22 mouse cellular contexts compared by ENCODE assay signal in genomic region chr8:111375192-111375591, GRCm38 (mm10). TPM values are rescaled to one million over a fixed set of nuclear protein-coding genes. Genes with fewer than 3 reads are reported as not detected.
DNase-seq lines count a peak whose midpoint lies in the region; ATAC-seq and TF ChIP-seq lines count a peak whose summit lies in the region.
"Had no signal": no experiment of that assay in that cellular context is flagged by ENCODE, and none has a peak within 500 bp of the region (broad histone marks: within the 10 kb centered on the region; RNA-seq: fewer than 3 reads in every experiment).

No protein-coding gene starts in this region.

- WGBS in forebrain, embryonic 10.5 days: 60% methylated on average over 6 of the region's 6 CpGs
- 54% methylated on average over 6 of the region's 6 CpGs for WGBS in forebrain, postnatal 0 days
- 29% methylated on average over 6 of the region's 6 CpGs for WGBS in embryonic facial prominence, embryonic 15.5 days

- 0 out of 2 replicates have a peak overlapping the region, but pooled peaks have one; percentile 22 for H3K27ac ChIP-seq in forebrain, embryonic 10.5 days
- H3K27ac ChIP-seq in forebrain, postnatal 0 days (ENCODE audit: low read depth, low read length): no peak overlapping the region
- no peak overlapping the region for H3K27ac ChIP-seq in embryonic facial prominence, embryonic 15.5 days (replicated peaks)
- H3K27ac ChIP-seq: neural tube, embryonic 13.5 days had no signal

- no peaks in the 10 kb centered on the region for H3K27me3 ChIP-seq in forebrain, embryonic 10.5 days (ENCODE audit: poor library complexity, severe bottlenecking)
- H3K27me3 ChIP-seq in forebrain, postnatal 0 days (ENCODE audit: insufficient read depth, low read length): no peaks in the 10 kb centered on the region
- no peaks in the 10 kb centered on the region for H3K27me3 ChIP-seq in embryonic facial prominence, embryonic 15.5 days
- H3K27me3 ChIP-seq: neural tube, embryonic 13.5 days had no signal

- no peak overlapping the region for H3K4me3 ChIP-seq in forebrain, embryonic 10.5 days
- no peak overlapping the region for H3K4me3 ChIP-seq in forebrain, postnatal 0 days (ENCODE audit: low read depth, low read length)
- H3K4me3 ChIP-seq in embryonic facial prominence, embryonic 15.5 days (replicated peaks): no peak overlapping the region
- H3K4me3 ChIP-seq: megakaryocyte, embryonic 14.5 days; neural tube, embryonic 13.5 days had no signal

- no peak overlapping the region for H3K4me2 ChIP-seq in forebrain, postnatal 0 days (ENCODE audit: low read depth)
- H3K4me2 ChIP-seq in embryonic facial prominence, embryonic 15.5 days (replicated peaks): no peak overlapping the region
- H3K4me2 ChIP-seq: neural tube, embryonic 13.5 days had no signal

- no peaks in the 10 kb centered on the region for H3K36me3 ChIP-seq in forebrain, embryonic 10.5 days (replicated peaks)
- no peaks in the 10 kb centered on the region for H3K36me3 ChIP-seq in forebrain, postnatal 0 days (ENCODE audit: insufficient read depth)
- H3K36me3 ChIP-seq in embryonic facial prominence, embryonic 15.5 days: no peaks in the 10 kb centered on the region
- H3K36me3 ChIP-seq: neural tube, embryonic 13.5 days had no signal

- no peak overlapping the region for H3K9ac ChIP-seq in forebrain, postnatal 0 days
- no peak overlapping the region for H3K9ac ChIP-seq in embryonic facial prominence, embryonic 15.5 days
- H3K9ac ChIP-seq: liver, postnatal 0 days; neural tube, embryonic 13.5 days had no signal

- no peak for DNase-seq in forebrain, embryonic 10.5 days (ENCODE audit: extremely low spot score, low spot score)
- no peak for DNase-seq in forebrain, postnatal 0 days
- peak; percentile 46 for DNase-seq in left cerebral cortex, adult 11 months (ENCODE audit: low spot score)
- no peak for DNase-seq in left cerebral cortex, adult 8-10 months (ENCODE audit: low spot score in 2 of 2)
- peak; percentile 92 for DNase-seq in brain, adult 2 months (ENCODE audit: low read depth, low spot score)
- no peak for DNase-seq in adrenal gland, postnatal 25 days
- no peak for DNase-seq in heart, postnatal 14 days
- DNase-seq: cerebellum, adult 18-20 months; heart, adult 18-20 months; kidney, adult 18-20 months; kidney, postnatal 10 days; liver; liver, postnatal 0 days; lung, postnatal 14 days; thymus, adult 2 months had no signal

- peaks cover 8% of the 10 kb centered on the region for H3K4me1 ChIP-seq in forebrain, embryonic 10.5 days
- no peaks in the 10 kb centered on the region for H3K4me1 ChIP-seq in forebrain, postnatal 0 days (ENCODE audit: insufficient read depth)
- H3K4me1 ChIP-seq in embryonic facial prominence, embryonic 15.5 days: no peaks in the 10 kb centered on the region
- H3K4me1 ChIP-seq: neural tube, embryonic 13.5 days had no signal

- intact Hi-C loops in heart, postnatal 14 days (cut with DNase I): no loop called here

- no peak for ATAC-seq in forebrain, postnatal 0 days
- peak; percentile 19; the same call in 1 of the 2 replicates for ATAC-seq in embryonic facial prominence, embryonic 15.5 days (ENCODE audit: insufficient number of reproducible peaks, low FRiP score, low TSS enrichment, low read depth)
- ATAC-seq: forebrain, embryonic 14.5 days; liver, postnatal 0 days had no signal

- no peak for TF ChIP-seq CTCF in forebrain, postnatal 0 days (IDR thresholded peaks at IDR 0.05; ENCODE audit: low read depth)

- H3K9me3 ChIP-seq in forebrain, embryonic 10.5 days: no peaks in the 10 kb centered on the region
- H3K9me3 ChIP-seq in forebrain, postnatal 0 days (ENCODE audit: low read length): no peaks in the 10 kb centered on the region
- no peaks in the 10 kb centered on the region for H3K9me3 ChIP-seq in embryonic facial prominence, embryonic 15.5 days (replicated peaks)
- H3K9me3 ChIP-seq: neural tube, embryonic 13.5 days had no signal

RNA-seq across cellular contexts. Expression of gene Fa2h, which starts 18.4 kb away (rescaled TPM):
- polyA plus RNA-seq in forebrain, embryonic 10.5 days (2016; fragmentation: Nextera tagmentation; extraction: Ambion mirVana): not detected in 2 replicates
- 0.29 and 0.31 TPM in 2 replicates for total RNA-seq in forebrain, postnatal 0 days (2014; rRNA removed)
- 0.30 and 0.33 TPM in 2 replicates for polyA plus RNA-seq in forebrain, postnatal 0 days (2015; fragmentation: Nextera tagmentation; extraction: Ambion mirVana)
- total RNA-seq in left cerebral cortex, adult 8-10 months (2022): 10 to 100 TPM; 23.8 to 26.2 (median 24.8) TPM
- 0.16 and 0.98 TPM in 2 replicates for polyA plus RNA-seq in embryonic facial prominence, embryonic 15.5 days (2015; fragmentation: Nextera tagmentation; extraction: Ambion mirVana)
- 5.6 and 7.4 TPM in 2 replicates for total RNA-seq in adrenal gland, postnatal 25 days (2021)
- total RNA-seq in heart, postnatal 14 days (2021): under 1 TPM; 0.10 to 0.48 TPM
- total RNA-seq: common myeloid progenitor, adult 5-6 weeks; hematopoietic stem cell, adult 5-6 weeks had no signal
- polyA plus RNA-seq: forebrain, embryonic 14.5 days; heart, embryonic 14.5 days had no signal

RNA-seq across cellular contexts. Expression of gene Mlkl, which starts 37.2 kb away (rescaled TPM):
- 0.26 and 0.42 TPM in 2 replicates for polyA plus RNA-seq in forebrain, embryonic 10.5 days (2016; fragmentation: Nextera tagmentation; extraction: Ambion mirVana)
- 1.4 TPM in 2 replicates for total RNA-seq in forebrain, postnatal 0 days (2014; rRNA removed)
- polyA plus RNA-seq in forebrain, postnatal 0 days (2015; fragmentation: Nextera tagmentation; extraction: Ambion mirVana): 0.54 and 0.94 TPM in 2 replicates
- total RNA-seq in left cerebral cortex, adult 8-10 months (2022): under 1 TPM in 2 of 4 experiments, not detected in 2; 0.30 to 0.33 TPM
- 1.2 and 1.3 TPM in 2 replicates for polyA plus RNA-seq in embryonic facial prominence, embryonic 15.5 days (2015; fragmentation: Nextera tagmentation; extraction: Ambion mirVana)
- total RNA-seq in adrenal gland, postnatal 25 days (2021): 20.7 and 27.5 TPM in 2 replicates
- total RNA-seq in heart, postnatal 14 days (2021): 1 to 10 TPM; 3.1 to 3.5 TPM

Comparison
In these comparisons a context has a peak if more than half of its experiments do, and no peak if none do; other contexts are left out.
1. DNase-seq: peak in left cerebral cortex, adult 11 months (single experiment) and brain, adult 2 months (single experiment); none in forebrain, embryonic 10.5 days (single experiment), forebrain, postnatal 0 days (single experiment), left cerebral cortex, adult 8-10 months (0 of 2), adrenal gland, postnatal 25 days (single experiment) and heart, postnatal 14 days (0 of 2).